In the genomic region with DNA sequence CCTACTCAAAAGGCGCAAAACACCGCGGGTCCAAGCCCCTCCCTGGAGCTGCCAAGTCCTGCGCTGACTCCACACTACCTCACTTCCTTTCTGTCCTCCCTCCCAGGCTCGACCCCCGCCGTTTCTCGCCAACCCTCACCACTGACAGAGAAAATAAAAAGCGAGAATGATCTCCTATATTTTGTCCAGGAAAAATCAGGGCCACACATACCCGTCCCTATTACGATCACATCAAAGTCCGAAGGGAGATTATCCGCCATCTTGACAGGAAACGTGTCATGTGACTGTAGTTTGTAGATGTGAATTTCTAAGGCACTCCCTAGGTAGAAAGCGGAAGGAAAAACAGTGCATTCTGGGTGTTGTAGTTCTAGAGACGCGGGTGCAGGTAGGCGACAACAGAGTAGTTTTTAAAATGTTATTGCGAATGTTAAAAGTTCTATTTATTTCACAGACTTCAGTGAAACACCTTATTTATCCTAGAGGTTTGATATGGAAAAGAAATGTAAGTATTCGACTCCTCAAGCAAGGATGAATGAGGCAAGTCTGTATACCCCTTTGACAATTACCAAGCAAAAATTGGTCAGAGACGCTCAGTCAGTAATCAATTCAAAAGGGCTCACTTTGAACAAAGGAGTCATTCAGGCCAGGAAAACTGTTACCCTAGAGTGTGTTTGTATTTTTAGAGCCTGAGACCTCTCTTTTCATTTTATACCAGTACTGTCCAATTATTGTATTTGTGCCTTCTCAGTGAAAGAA, we compare ENCODE assay signal across 8 mouse cellular contexts. TPM values are rescaled to one million over a fixed set of nuclear protein-coding genes. Genes with fewer than 3 reads are reported as not detected.
DNase-seq lines count a peak whose midpoint lies in the region; ATAC-seq and TF ChIP-seq lines count a peak whose summit lies in the region.

Gene Chm (minus strand): TSS at position 288 of the 756 bp plus-strand sequence.

- H3K4me1 ChIP-seq in cerebellum, adult 2 months (ENCODE audit: control insufficient read depth, insufficient read depth, low read length) = no peaks in the 10 kb centered on the region
- no peaks in the 10 kb centered on the region for H3K4me1 ChIP-seq in forebrain, embryonic 16.5 days (replicated peaks; ENCODE audit: control insufficient read depth, insufficient read depth, low read length)
- no peaks in the 10 kb centered on the region for H3K4me1 ChIP-seq in lung, embryonic 14.5 days (ENCODE audit: insufficient read depth)

- H3K36me3 ChIP-seq in forebrain, embryonic 16.5 days (ENCODE audit: control insufficient read depth, insufficient read depth) = no peaks in the 10 kb centered on the region
- no peaks in the 10 kb centered on the region for H3K36me3 ChIP-seq in lung, embryonic 14.5 days (ENCODE audit: insufficient read depth)

- ATAC-seq in forebrain, embryonic 16.5 days = peak; percentile 96
- ATAC-seq in hematopoietic stem cell, adult 5-6 weeks (replicated peaks in 1 of 2; ENCODE audit: insufficient read depth in 1 of 2, low FRiP score in 2 of 2, low TSS enrichment in 1 of 2, low read depth in 1 of 2, poor library complexity in 2 of 2, severe bottlenecking in 2 of 2) = peak; percentile 99
- peak; percentile 97 for ATAC-seq in lung, embryonic 14.5 days (ENCODE audit: insufficient read depth)
- ATAC-seq in neutrophil, adult 5-6 weeks (ENCODE audit: extremely low read depth, insufficient number of reproducible peaks, low FRiP score, poor library complexity, severe bottlenecking) = peak; percentile 100

- WGBS in cerebellum, adult 2 months = 8% methylated on average over 21 of the region's 21 CpGs
- 10% methylated on average over 21 of the region's 21 CpGs for WGBS in forebrain, embryonic 16.5 days
- WGBS in lung, embryonic 14.5 days = 7% methylated on average over 21 of the region's 21 CpGs

- no peak for TF ChIP-seq CTCF in cerebellum, adult 2 months (IDR thresholded peaks at IDR 0.05; ENCODE audit: borderline replicate concordance, insufficient read depth, low read depth, low read length)
- no peak for TF ChIP-seq CTCF in lung, embryonic 14.5 days (IDR thresholded peaks at IDR 0.05; ENCODE audit: low read depth)

- peak; percentile 33; the same call in 1 of the 2 replicates for TF ChIP-seq POLR2A in cerebellum, adult 2 months (IDR thresholded peaks at IDR 0.05; ENCODE audit: borderline replicate concordance, insufficient read depth, low read length)

- peak within 1 kb of the TSS; percentile 65 for H3K9ac ChIP-seq in forebrain, embryonic 16.5 days (replicated peaks; ENCODE audit: low read depth, low read length)
- peak within 1 kb of the TSS; percentile 50 for H3K9ac ChIP-seq in lung, embryonic 14.5 days

- H3K27ac ChIP-seq in cerebellum, adult 2 months (ENCODE audit: insufficient read depth, low read length) = peak within 1 kb of the TSS; percentile 62
- peak within 1 kb of the TSS; percentile 89 for H3K27ac ChIP-seq in forebrain, embryonic 16.5 days (ENCODE audit: low read length)
- peak within 1 kb of the TSS; percentile 76; the same call in 1 of the 2 replicates for H3K27ac ChIP-seq in lung, embryonic 14.5 days (ENCODE audit: low read depth)

- peak within 1 kb of the TSS; percentile 53 for H3K4me2 ChIP-seq in forebrain, embryonic 16.5 days (ENCODE audit: low read length)
- peak within 1 kb of the TSS; percentile 60 for H3K4me2 ChIP-seq in lung, embryonic 14.5 days

- DNase-seq in NIH3T3 (ENCODE audit: low read depth) = peak; percentile 72
- peak; percentile 57 to 73 for DNase-seq in cerebellum, adult 2 months
- DNase-seq in layer of hippocampus, adult 8-10 months (ENCODE audit: low spot score in 2 of 2) = peak; percentile 33 to 42
- DNase-seq in lung, embryonic 14.5 days = peak; percentile 84
- peak; percentile 4 to 20 for DNase-seq in thymus, adult 18-20 months

- H3K9me3 ChIP-seq in forebrain, embryonic 16.5 days (ENCODE audit: control insufficient read depth, low read length) = no peaks in the 10 kb centered on the region
- no peaks in the 10 kb centered on the region for H3K9me3 ChIP-seq in lung, embryonic 14.5 days (ENCODE audit: low read depth, low read length)

- peak within 1 kb of the TSS; percentile 95 for H3K4me3 ChIP-seq in cerebellum, adult 2 months (replicated peaks; ENCODE audit: insufficient read depth, low read depth, low read length)
- H3K4me3 ChIP-seq in forebrain, embryonic 16.5 days (replicated peaks; ENCODE audit: low read length) = peak within 1 kb of the TSS; percentile 61
- H3K4me3 ChIP-seq in lung, embryonic 14.5 days (ENCODE audit: low read depth, low read length) = peak within 1 kb of the TSS; percentile 53

- no peaks in the 10 kb centered on the region for H3K27me3 ChIP-seq in cerebellum, adult 2 months (ENCODE audit: control insufficient read depth, insufficient read depth, low read length)
- H3K27me3 ChIP-seq in forebrain, embryonic 16.5 days (replicated peaks; ENCODE audit: control insufficient read depth, insufficient read depth, low read length) = no peaks in the 10 kb centered on the region
- H3K27me3 ChIP-seq in lung, embryonic 14.5 days (ENCODE audit: insufficient read depth, low read length) = no peaks in the 10 kb centered on the region

RNA-seq across cellular contexts. Expression of gene Chm, which starts in this region (rescaled TPM):
- 11.8 and 13.7 TPM in 2 replicates for polyA plus RNA-seq in cerebellum, adult 2 months (2012; rRNA removed)
- polyA plus RNA-seq in forebrain, embryonic 16.5 days (2015; fragmentation: Nextera tagmentation; extraction: Ambion mirVana) = 15.5 and 16.2 TPM in 2 replicates
- 25.7 and 28.8 TPM in 2 replicates for total RNA-seq in hematopoietic stem cell, adult 5-6 weeks (2017)
- total RNA-seq in layer of hippocampus, adult 8-10 months (2022) = 10 to 100 TPM; 36.5 to 50.9 (median 43.0) TPM
- 16.2 and 17.9 TPM in 2 replicates for polyA plus RNA-seq in lung, embryonic 14.5 days (2014; fragmentation: Nextera tagmentation; extraction: Ambion mirVana)
- 41.5 and 48.4 TPM in 2 replicates for total RNA-seq in neutrophil, adult 5-6 weeks (2017)

Comparison
In these comparisons a context has a peak if more than half of its experiments do, and no peak if none do; other contexts are left out.
1. Peak in every context shown above with its lines: DNase-seq, ATAC-seq, H3K4me3 ChIP-seq and H3K27ac ChIP-seq.
2. DNase-seq: peak in every context shown above with its lines; median percentile 84 in lung, embryonic 14.5 days; 72 in NIH3T3; 65 in cerebellum, adult 2 months; 38 in layer of hippocampus, adult 8-10 months; 12 in thymus, adult 18-20 months.